Mouse (Mus musculus) CH12F3 (cell line): ENCODE measurements at regions not wholly inside any gene's neighbourhood (a gene's known extent, or its start where the extent isn't known, plus 50 kb on each side); places are given as distances from the start of the nearest gene placed in this dataset.

Experiments used
- in situ Hi-C: fragments of 300-500 bp; cut with MboI; formaldehyde crosslinking; loops from 2 replicates; pipeline ENCODE4 v1.14.3; 2020; ENCODE audit warnings: low sequenced_read_pairs

DNA sequence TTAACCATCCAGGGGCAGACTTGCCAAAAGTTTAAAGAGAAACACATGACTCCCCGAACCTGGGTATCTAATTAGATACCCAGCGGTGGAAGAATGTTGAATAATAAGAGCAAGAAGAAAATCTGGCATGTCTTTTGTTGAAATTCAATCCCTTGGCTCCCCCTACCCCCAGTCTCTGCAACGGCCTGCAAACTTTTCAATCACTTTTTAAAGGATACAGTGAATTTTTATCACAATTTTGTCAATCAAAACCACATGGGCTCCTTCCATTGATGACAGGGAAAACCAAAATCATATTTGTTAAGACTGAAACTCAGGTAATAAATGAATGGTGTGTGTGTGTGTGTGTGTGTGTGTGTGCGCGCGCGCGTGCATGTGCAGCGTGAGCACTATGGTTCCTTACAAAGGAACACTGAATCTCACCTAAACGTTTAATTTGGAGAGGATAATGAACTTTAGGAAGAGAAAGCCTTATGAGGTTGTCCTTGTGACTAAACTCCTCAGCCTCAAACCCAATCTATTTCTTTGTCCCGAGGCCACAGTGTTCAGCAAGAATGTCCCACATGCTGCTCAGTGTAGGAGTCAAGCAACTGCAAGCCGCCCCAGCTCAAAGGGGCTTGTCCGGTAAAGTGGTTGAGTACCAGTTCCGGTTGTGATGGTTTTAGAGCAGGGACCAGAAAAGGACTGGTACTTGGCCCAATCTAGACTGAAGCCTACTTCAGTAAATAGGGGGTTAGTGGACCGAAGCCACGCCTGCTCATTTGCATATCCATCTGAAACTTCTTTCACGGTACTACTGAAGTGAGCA, 91.0 kb upstream of the Zfhx3 start:
- in situ Hi-C loops = no loop called here

DNA sequence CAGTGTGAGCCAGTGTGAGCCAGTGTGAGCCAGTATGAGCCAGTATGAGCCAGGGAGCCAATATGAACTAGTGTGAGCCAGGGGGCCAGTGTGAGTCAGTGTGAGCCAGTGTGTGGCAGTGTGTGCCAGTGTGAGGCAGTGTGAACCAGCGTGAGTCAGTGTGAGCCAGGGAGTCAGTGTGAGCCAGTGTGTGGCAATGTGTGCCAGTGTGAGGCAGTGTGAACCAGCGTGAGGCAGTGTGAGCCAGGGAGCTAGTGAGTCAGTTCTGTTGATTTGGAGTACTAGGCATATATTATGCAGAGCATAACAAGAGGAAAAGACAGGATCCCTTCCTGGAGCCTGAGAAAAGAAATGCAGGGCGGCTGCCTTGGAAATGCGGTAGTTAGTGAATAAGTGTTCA, 82.7 kb upstream of the Zfhx3 start:
- in situ Hi-C loops = no loop called here

DNA sequence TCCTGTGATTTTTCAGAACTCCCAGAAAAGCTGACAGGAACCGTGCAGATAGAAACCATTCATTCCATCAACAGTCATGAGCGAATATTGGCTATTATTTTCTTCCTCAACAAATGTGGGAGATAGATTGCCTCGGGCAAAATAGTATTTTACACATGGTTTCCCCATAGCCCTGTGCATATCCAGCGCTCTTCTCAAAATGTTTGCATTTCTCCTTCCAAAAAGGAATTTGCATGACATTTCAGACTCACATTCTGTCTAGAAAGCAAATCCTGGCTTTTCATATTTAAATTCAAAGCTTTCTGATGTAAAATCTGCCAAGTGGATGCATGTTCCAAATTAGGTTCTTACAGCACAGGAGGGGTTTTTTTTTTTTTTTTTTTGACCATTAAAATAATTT, 82.2 kb upstream of the Zfhx3 start:
- in situ Hi-C loops = no loop called here

DNA sequence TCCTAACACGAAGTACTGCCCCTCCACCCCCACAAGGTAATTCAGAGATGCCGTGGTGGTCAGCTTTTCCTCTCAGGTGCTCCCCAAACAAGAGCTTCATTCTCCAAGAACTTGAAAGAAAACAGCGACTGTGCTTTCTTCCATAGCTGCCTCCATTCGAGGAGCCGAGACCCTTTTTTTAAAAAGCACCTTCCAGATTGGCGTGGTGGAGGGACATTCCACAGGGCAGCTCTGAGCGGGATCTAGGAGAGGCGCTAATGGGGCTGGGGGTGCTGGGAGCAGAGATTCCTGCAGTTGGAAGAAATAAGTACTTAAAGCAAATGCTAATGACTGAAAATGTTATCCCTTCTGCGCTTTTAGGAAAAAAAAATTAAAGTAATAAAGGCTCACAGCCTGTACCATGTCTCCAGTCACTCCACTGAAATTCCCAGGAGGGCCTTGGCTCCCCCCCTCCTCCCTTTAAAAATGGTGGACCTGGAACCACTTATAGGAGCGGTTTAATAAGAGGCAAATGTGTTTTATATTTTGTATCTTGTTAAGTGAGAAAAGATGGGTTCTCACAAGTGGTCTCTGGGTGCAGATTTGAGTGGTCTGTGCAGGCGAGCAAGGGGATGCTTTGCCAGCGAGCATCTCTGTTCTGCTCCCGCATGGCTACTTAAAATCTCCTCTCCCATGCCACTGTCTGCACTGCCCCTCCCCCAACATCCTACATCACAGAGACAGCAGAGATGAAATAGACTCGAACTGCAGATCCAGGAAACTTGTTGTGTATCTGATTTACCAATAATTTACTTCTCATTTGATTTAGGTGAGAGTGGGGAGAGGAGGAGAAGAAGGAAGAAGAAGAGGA, 77.4 kb upstream of the Zfhx3 start:
- in situ Hi-C loops = no loop called here

DNA sequence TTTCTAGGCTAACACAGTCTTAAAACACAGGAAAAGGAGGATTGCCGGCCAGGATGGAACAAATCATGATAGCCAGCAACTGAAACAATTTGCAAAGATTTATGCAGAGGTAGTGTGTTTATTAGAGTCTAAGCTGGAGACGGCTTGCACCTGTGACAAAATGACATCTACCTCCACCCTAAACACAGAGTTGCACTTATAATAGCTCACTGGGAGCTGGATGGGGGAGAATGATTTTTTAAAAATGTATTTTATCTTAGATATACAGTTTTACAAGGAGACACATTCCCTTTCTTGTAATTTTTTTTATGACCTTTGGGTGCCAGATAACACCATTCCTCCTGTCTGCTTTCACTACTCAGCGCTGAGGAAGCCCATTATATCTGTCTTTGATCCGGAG, 76.7 kb upstream of the Zfhx3 start:
- in situ Hi-C loops = no loop called here

DNA sequence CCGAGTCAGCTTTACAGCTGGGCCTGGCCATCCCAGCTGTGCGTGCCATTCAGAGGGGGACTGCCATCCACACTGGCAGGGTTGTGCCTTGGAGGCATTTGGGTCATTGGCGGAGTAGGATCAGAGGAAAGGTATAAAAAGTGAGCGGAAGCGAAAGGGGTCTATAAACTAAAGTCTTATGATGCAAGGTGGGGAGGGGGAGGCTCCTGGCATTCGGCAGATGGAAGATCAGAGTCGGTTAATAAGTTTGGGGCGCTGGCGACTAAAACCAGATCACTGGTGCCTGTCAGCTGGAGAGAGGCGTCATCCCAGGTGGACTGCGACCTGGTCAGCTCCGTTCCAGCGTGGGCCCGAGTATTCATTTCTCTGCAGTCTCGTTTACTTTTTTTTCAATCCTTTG, 70.7 kb upstream of the Zfhx3 start:
- in situ Hi-C loops = no loop called here

DNA sequence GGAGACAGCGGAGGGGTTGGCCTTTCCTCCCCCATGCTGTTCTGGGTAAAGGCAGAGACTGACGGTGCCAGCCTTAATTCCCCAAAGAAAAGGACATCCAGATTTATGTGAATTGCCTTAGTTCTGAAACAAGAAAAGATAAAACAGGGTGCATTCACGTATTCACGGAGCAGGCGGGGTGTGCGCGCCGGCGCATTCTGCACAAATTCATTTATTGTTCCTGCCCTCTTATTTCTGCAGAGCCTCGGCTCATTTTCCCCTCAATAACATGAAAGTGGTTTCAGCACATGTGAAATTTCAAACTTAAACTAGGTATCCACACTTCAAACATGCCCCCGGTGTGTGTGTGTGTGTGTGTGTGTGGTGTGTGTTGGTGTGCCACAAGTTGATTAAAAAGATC, 70.3 kb upstream of the Zfhx3 start:
- in situ Hi-C loops = no loop called here

DNA sequence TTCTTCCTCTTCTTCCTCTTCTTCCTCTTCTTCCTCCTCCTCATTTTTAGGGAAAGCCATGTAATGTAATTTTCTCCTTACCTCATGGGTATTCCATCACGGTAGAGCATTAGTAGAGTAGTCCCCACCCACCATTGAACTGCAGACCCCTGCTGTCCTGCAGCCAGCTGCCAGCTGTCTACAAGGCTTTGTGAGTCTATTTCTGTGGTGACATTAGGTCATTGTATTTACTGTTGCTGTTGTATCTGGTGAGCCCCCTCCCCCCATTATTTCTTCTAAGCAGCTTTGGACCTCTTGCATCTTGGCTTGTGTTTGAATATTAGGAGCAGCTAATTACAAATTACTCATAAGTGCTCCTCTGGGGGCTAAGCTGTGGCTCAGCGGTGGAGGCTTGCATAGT, 66.0 kb upstream of the Zfhx3 start:
- in situ Hi-C loops = no loop called here

DNA sequence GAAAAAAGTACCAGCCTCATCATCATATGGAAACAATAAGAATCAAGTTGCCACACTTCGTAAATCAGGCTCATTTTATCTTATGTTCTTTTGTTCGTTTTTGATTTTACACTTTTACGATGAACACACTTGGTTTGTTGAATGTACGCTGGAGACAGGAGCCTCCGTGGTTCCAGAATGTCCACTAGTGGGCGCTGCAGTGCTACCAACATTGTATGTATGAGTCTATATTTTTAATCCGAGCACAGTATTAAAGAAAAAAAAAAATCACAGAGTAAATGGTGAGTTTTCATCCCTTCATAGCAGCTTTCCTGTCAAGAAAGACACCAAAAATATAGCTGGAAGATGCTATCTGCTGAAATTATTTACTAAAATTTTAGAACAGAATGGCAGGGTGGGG, 60.6 kb upstream of the Zfhx3 start:
- in situ Hi-C loops = no loop called here

DNA sequence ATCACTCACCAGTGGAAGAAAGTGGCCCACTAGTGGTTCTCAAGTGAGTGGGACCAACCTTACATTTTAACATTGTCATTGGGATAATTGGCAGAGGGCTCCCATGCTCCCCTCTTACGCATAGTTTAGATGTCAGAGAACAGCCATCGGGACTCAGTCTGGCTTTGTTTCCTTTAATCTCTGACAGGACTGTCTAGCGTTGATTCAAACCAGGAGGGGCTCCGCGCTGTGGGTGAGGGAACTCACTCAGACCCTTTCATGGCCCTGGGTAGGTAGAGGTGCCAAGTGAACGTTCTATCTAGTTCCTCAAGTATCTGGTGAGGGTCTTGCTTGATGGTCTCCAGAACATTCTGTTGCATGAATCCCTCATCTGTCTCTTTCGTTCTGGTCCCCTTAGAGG, 56.9 kb upstream of the Zfhx3 start:
- in situ Hi-C loops = no loop called here

DNA sequence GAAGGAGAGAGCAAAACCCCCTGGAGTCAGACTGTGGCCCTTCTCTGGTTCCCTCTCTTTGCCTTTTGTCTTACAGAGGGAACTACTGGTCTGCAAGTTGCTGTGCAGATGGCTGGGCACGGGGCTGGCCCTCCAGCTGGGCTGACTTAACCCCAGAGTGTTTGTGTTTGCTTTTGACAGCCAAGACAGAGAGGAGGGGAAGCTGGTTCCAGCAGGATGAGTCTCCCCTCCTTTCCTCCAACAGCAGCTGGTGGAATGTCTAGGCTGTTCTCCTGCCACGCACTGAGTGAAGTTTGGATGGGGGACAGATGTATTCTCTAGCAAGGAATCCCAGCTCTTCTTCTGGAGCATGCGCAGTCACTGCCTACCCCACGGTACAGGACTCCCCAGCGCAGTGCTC, 56.5 kb upstream of the Zfhx3 start:
- in situ Hi-C loops = no loop called here

DNA sequence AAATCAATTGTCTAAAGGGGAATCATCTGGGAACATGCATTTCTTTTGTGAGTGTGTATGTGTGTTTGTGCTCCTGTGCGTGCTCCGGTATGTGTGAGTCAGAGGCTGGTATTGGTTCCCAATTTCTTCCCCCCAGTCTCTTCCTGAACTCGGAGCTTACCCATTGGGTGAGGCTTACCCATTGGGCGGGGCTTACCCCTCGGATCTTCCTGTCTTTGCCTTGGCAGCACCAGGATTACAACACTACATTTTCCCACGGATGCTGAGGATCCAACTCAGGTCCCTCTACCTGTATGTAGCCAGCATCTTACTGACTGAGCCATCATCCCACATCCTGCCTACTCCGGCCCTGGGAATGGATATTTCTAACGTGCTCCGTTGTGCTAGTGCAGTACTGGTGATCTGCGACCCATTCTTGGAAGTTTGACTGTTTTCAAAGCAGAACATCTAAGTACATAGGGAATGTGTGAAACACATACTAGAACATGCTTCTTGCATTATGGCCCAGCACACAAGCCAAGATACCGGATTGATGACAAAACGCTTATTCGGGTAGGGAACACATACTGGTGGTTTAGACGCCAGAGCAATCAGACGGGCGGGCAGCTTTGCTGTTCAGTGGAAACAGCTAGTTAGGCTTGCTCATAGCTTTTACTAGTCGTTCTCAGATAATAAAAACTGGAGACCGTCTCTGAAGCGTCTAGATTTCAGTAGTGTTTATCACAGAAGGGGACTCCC, 55.8 kb upstream of the Zfhx3 start:
- in situ Hi-C loops = no loop called here

DNA sequence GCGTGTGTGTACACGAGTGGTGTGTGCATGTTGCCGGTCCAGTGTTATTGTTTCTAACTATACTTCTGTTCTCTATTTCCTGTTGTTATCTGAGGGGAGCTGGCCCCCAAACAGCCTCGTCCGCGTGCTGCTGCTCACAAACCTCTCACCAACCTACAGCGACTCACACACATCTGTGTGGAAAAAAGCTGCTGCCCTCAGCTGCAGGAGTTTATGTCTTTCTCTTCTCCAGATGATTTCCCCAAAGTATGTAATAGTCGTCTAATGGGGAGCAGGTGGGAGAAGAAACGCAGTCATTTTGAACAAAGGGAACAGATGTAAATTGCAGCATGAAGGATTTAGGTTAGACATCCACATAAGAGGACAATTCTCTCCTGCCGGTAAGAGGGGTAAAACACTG, 55.1 kb upstream of the Zfhx3 start:
- in situ Hi-C loops = no loop called here

DNA sequence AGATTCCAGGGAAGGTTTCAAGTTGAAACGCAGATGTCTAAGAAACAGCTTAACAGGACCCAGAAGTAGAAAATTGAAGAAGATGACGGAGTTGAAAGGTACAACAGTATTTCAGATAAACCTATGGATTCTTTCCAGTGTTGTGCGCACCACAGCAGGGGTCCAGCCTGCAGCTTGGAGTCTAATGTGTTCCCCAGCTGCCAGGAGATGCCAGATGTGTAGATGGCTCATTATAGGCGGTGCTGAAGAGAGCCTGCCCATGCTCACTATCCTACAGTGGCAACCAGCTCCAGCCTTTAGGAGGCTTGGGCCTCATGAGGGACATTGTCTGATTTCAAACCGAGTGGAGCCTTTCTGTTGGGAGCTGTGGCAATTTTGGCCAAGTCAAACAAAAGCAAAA, 51.5 kb upstream of the Zfhx3 start:
- in situ Hi-C loops = no loop called here
